In the genomic region with DNA sequence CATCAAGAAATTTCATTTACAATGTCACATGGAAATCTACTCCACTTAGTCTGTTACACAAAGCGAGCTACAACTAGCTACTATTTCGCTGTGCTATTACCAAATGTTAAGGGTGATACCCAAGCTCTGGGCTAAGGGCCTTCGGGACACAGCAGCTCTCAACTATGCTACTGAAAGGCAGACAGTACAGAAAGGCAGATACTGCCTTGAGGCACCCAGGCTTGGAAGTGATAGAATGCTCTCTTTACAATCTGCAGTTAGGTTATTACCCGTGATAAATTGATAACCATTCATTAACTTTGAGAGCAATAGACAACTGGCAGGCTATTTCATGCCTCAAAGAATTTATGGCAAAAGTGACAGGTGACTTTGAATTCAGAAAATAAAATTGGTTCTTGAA, we compare ENCODE assay signal across 24 mouse cellular contexts. TPM values are rescaled to one million over a fixed set of nuclear protein-coding genes. Genes with fewer than 3 reads are reported as not detected.
DNase-seq lines count a peak whose midpoint lies in the region; ATAC-seq lines count a peak whose summit lies in the region.
"Had no signal": no experiment of that assay in that cellular context is flagged by ENCODE, and none has a peak within 500 bp of the region (broad histone marks: within the 10 kb centered on the region; RNA-seq: fewer than 3 reads in every experiment).

No protein-coding gene starts in this region.

- no peaks in the 10 kb centered on the region for H3K27me3 ChIP-seq in neural tube, embryonic 11.5 days (ENCODE audit: control insufficient read depth, insufficient read depth, low read length)
- H3K27me3 ChIP-seq in neural tube, embryonic 15.5 days (replicated peaks) = 0 out of 2 replicates have a peak, but pooled peaks cover 3% of the 10 kb centered on the region
- peaks cover 18% of the 10 kb centered on the region; the same call in 1 of the 2 replicates for H3K27me3 ChIP-seq in neural tube, embryonic 13.5 days
- H3K27me3 ChIP-seq: CH12.LX; embryonic facial prominence, embryonic 12.5 days; forebrain, embryonic 13.5 days; forebrain, embryonic 15.5 days; Patski had no signal

- no peak overlapping the region for H3K27ac ChIP-seq in neural tube, embryonic 11.5 days (ENCODE audit: low read depth, low read length)
- no peak overlapping the region for H3K27ac ChIP-seq in neural tube, embryonic 15.5 days (replicated peaks)
- H3K27ac ChIP-seq in neural tube, embryonic 13.5 days (replicated peaks) = peak overlapping the region; percentile 47; the same call in 1 of the 2 replicates
- H3K27ac ChIP-seq: embryonic facial prominence, embryonic 10.5 days; embryonic facial prominence, embryonic 12.5 days; forebrain, embryonic 13.5 days; forebrain, embryonic 15.5 days had no signal

- WGBS in neural tube, embryonic 11.5 days = 53% methylated on average over 4 of the region's 4 CpGs
- 28% methylated on average over 4 of the region's 4 CpGs for WGBS in neural tube, embryonic 15.5 days
- whole genome bisulfite sequencing in neural tube, embryonic 13.5 days = 22% methylated on average over 4 of the region's 4 CpGs

- peaks cover 5% of the 10 kb centered on the region; the same call in 1 of the 2 replicates for H3K4me1 ChIP-seq in neural tube, embryonic 11.5 days (ENCODE audit: control insufficient read depth, insufficient read depth, low read length)
- H3K4me1 ChIP-seq in neural tube, embryonic 15.5 days = peaks cover 13% of the 10 kb centered on the region; the same call in 1 of the 2 replicates
- H3K4me1 ChIP-seq in neural tube, embryonic 13.5 days (replicated peaks) = peaks cover 24% of the 10 kb centered on the region
- H3K4me1 ChIP-seq: embryonic facial prominence, embryonic 12.5 days; forebrain, embryonic 15.5 days had no signal

- ATAC-seq in neural tube, embryonic 11.5 days (ENCODE audit: insufficient read depth, low FRiP score, low TSS enrichment) = peak; percentile 28; the same call in 1 of the 2 replicates
- no peak for ATAC-seq in neural tube, embryonic 15.5 days (ENCODE audit: low FRiP score)
- ATAC-seq in neural tube, embryonic 13.5 days (ENCODE audit: low read depth) = peak; percentile 64
- ATAC-seq: activated CD4-positive, CD25-positive, alpha-beta regulatory T cell, adult 4 months; CD4-positive, CD25-positive, alpha-beta regulatory T cell, adult 4 months; forebrain, embryonic 13.5 days; forebrain, embryonic 15.5 days; forebrain, postnatal 0 days; Patski had no signal

- H3K36me3 ChIP-seq in neural tube, embryonic 11.5 days (ENCODE audit: control insufficient read depth, insufficient read depth, low read length) = no peaks in the 10 kb centered on the region
- no peaks in the 10 kb centered on the region for H3K36me3 ChIP-seq in neural tube, embryonic 15.5 days
- H3K36me3 ChIP-seq in neural tube, embryonic 13.5 days = no peaks in the 10 kb centered on the region
- H3K36me3 ChIP-seq: embryonic facial prominence, embryonic 10.5 days; embryonic facial prominence, embryonic 12.5 days; forebrain, embryonic 15.5 days had no signal

- H3K4me3 ChIP-seq in neural tube, embryonic 11.5 days (ENCODE audit: low read depth, low read length) = no peak overlapping the region
- no peak overlapping the region for H3K4me3 ChIP-seq in neural tube, embryonic 15.5 days (replicated peaks)
- no peak overlapping the region for H3K4me3 ChIP-seq in neural tube, embryonic 13.5 days
- H3K4me3 ChIP-seq: embryonic facial prominence, embryonic 10.5 days; embryonic facial prominence, embryonic 12.5 days; forebrain, embryonic 13.5 days; forebrain, embryonic 15.5 days had no signal

- no peak overlapping the region for H3K9ac ChIP-seq in neural tube, embryonic 11.5 days (ENCODE audit: low read length)
- H3K9ac ChIP-seq in neural tube, embryonic 15.5 days (replicated peaks) = no peak overlapping the region
- no peak overlapping the region for H3K9ac ChIP-seq in neural tube, embryonic 13.5 days
- H3K9ac ChIP-seq: embryonic facial prominence, embryonic 12.5 days; forebrain, embryonic 13.5 days; forebrain, embryonic 15.5 days; forebrain, postnatal 0 days had no signal

- peak; percentile 11 for DNase-seq in heart, adult 11 months
- DNase-seq in heart, adult 9 months (ENCODE audit: low spot score in 2 of 2) = no peak
- no peak for DNase-seq in neural tube, embryonic 11.5 days (ENCODE audit: low spot score)
- DNase-seq in cerebellum, adult 9-11 months = no peak
- DNase-seq: adrenal gland, adult 8-10 months; adrenal gland, postnatal 14 days; adrenal gland, postnatal 36 days; B cell, adult 2 months; cerebellum, adult 18-20 months; cerebellum, adult 8-10 months; cerebellum, postnatal 10 days; cerebellum, postnatal 25 days; forebrain, postnatal 0 days had no signal

- no peak overlapping the region for H3K4me2 ChIP-seq in neural tube, embryonic 11.5 days (ENCODE audit: low read depth)
- H3K4me2 ChIP-seq in neural tube, embryonic 15.5 days = no peak overlapping the region
- no peak overlapping the region for H3K4me2 ChIP-seq in neural tube, embryonic 13.5 days
- H3K4me2 ChIP-seq: embryonic facial prominence, embryonic 12.5 days; forebrain, embryonic 13.5 days; forebrain, embryonic 15.5 days had no signal

- H3K9me3 ChIP-seq in neural tube, embryonic 11.5 days (ENCODE audit: control insufficient read depth, low read length) = no peaks in the 10 kb centered on the region
- no peaks in the 10 kb centered on the region for H3K9me3 ChIP-seq in neural tube, embryonic 15.5 days (replicated peaks)
- no peaks in the 10 kb centered on the region for H3K9me3 ChIP-seq in neural tube, embryonic 13.5 days
- H3K9me3 ChIP-seq: embryonic facial prominence, embryonic 10.5 days; embryonic facial prominence, embryonic 12.5 days; forebrain, embryonic 13.5 days; forebrain, embryonic 15.5 days; G1E had no signal

RNA-seq across cellular contexts. Expression of a gene that starts 37.0 kb away (rescaled TPM):
- 18.7 and 19.7 TPM in 2 replicates for polyA plus RNA-seq in neural tube, embryonic 11.5 days (2014; fragmentation: Nextera tagmentation; extraction: Ambion mirVana)
- polyA plus RNA-seq in neural tube, embryonic 15.5 days (2015; fragmentation: Nextera tagmentation; extraction: Ambion mirVana) = 26.0 and 26.7 TPM in 2 replicates
- polyA plus RNA-seq in neural tube, embryonic 13.5 days (2015; fragmentation: Nextera tagmentation; extraction: Ambion mirVana) = 19.7 and 19.8 TPM in 2 replicates
